Mouse (Mus musculus) liver, embryonic 15.5 days (tissue): ENCODE measurements at regions not wholly inside any gene's neighbourhood (a gene's known extent, or its start where the extent isn't known, plus 50 kb on each side); places are given as distances from the start of the nearest gene placed in this dataset.

Experiments used
- ATAC-seq: fragments of 200-750 bp; cut with Nextera tagmentation; 2 replicates; pipeline ENCODE4 v1.8.0; 2017; ENCODE audit warnings: moderate number of reproducible peaks, mild to moderate bottlenecking, moderate library complexity; ENCODE audit not compliant: insufficient read depth
- H3K27ac ChIP-seq: fragments of 300-500 bp; sonication (generic); replicated peaks from 2 replicates; pipeline ENCODE4 v1.5.1; 2015; ENCODE audit warnings: mild to moderate bottlenecking, inconsistent platforms
- H3K27me3 ChIP-seq: fragments of 300-500 bp; sonication (generic); 2 replicates; pipeline ENCODE4 v1.6.1; 2015; ENCODE audit warnings: mild to moderate bottlenecking, inconsistent platforms
- H3K36me3 ChIP-seq: fragments of 300-500 bp; sonication (generic); replicated peaks from 2 replicates; pipeline ENCODE4 v1.6.1; 2015; ENCODE audit warnings: moderate library complexity, mild to moderate bottlenecking, inconsistent platforms
- H3K4me1 ChIP-seq: fragments of 300-500 bp; sonication (generic); replicated peaks from 2 replicates; pipeline ENCODE4 v1.6.1; 2015; ENCODE audit warnings: inconsistent platforms
- H3K4me2 ChIP-seq: fragments of 300-500 bp; sonication (generic); 2 replicates; pipeline ENCODE4 v1.6.1; 2015; ENCODE audit warnings: moderate library complexity, mild to moderate bottlenecking, inconsistent platforms
- H3K4me3 ChIP-seq: fragments of 300-500 bp; sonication (generic); replicated peaks from 2 replicates; pipeline ENCODE4 v1.5.1; 2015; ENCODE audit warnings: mild to moderate bottlenecking, inconsistent platforms
- H3K9ac ChIP-seq: fragments of 300-500 bp; sonication (generic); 2 replicates; pipeline ENCODE4 v1.6.1; 2015; ENCODE audit warnings: moderate library complexity, mild to moderate bottlenecking, inconsistent platforms
- H3K9me3 ChIP-seq: fragments of 300-500 bp; sonication (generic); replicated peaks from 2 replicates; pipeline ENCODE4 v1.6.1; 2016; ENCODE audit warnings: inconsistent platforms
- WGBS: fragments of 180-500 bp; shearing (Covaris S2); methylation state at CpG from one replicate; pipeline ENCODE4 v1.1.7; 2015; ENCODE audit warnings: mixed read lengths; ENCODE audit not compliant: insufficient replicate concordance; 5-methylcytosine and 5-hydroxymethylcytosine counted together

GRCm38 (mm10) chr11:114387091-114387490, 281.2 kb upstream of the Rpl38 start:
- no peaks in the 10 kb centered on the region for H3K9me3 ChIP-seq
- no peak for ATAC-seq
- WGBS, result 26% methylated on average over 2 of the region's 2 CpGs
- H3K4me2 ChIP-seq, result no peak overlapping the region
- no peak overlapping the region for H3K4me3 ChIP-seq
- H3K4me1 ChIP-seq, result no peaks in the 10 kb centered on the region
- H3K27me3 ChIP-seq, result peaks cover under 1% of the 10 kb centered on the region; the same call in 1 of the 2 replicates
- H3K27ac ChIP-seq, result no peak overlapping the region
- no peak overlapping the region for H3K9ac ChIP-seq
- H3K36me3 ChIP-seq, result no peaks in the 10 kb centered on the region

GRCm38 (mm10) chr11:114379411-114379824, 288.9 kb upstream of the Rpl38 start:
- no peak overlapping the region for H3K9ac ChIP-seq
- H3K36me3 ChIP-seq, result no peaks in the 10 kb centered on the region
- H3K4me3 ChIP-seq, result no peak overlapping the region
- H3K27ac ChIP-seq, result no peak overlapping the region
- ATAC-seq, result no peak
- H3K27me3 ChIP-seq, result no peaks in the 10 kb centered on the region
- WGBS, result 59% methylated on average over 8 of the region's 8 CpGs
- no peak overlapping the region for H3K4me2 ChIP-seq
- no peaks in the 10 kb centered on the region for H3K9me3 ChIP-seq
- no peaks in the 10 kb centered on the region for H3K4me1 ChIP-seq

DNA sequence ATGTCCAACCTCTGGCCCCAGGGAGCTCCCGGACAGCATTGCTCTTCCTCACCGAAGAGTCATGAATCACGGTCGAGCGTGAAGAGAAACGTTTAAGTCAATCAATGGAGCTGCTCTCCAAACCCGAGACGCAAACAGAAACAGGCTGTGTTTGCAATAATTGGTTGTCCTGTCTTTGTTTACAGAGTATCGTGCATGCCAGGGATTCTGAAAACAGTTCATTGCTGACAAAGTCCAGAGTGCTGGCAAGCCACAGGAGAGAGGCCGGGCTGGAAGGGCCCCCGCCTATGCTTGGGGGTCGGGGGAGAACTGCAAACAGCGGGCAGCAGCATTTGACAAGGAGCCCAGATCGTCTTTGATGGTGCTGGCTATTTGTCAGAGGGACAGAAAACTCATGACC, 292.4 kb upstream of the Rpl38 start:
- no peaks in the 10 kb centered on the region for H3K27me3 ChIP-seq
- no peak overlapping the region for H3K27ac ChIP-seq
- no peak overlapping the region for H3K4me2 ChIP-seq
- no peak overlapping the region for H3K9ac ChIP-seq
- WGBS, result 55% methylated on average over 14 of the region's 14 CpGs
- H3K4me3 ChIP-seq, result no peak overlapping the region
- no peaks in the 10 kb centered on the region for H3K4me1 ChIP-seq
- no peak for ATAC-seq
- no peaks in the 10 kb centered on the region for H3K9me3 ChIP-seq
- H3K36me3 ChIP-seq, result no peaks in the 10 kb centered on the region

DNA sequence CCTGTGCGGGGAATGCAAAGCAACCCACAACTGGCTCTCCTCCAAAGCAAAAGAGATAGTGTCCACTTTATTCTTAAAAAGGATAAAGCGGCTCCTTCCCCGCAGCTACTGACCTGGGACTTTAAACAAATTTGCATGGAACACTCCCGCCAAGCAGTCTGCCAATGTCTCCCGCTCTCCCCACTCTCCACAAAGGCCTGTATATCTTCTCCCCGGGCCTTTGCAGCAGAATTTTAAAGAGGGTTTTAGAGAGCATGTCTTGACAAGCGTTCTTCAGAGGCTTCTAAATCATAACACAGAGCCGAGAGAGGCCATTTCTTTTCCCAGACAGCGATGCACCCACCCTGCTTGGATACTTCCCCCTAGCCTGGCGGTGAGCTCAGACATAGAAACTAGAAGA, 297.6 kb upstream of the Rpl38 start:
- Histone ChIP-seq H3K27me3 (no peaks in the 10 kb centered on the region; the same call in 1 of the 2 replicates), H3K36me3 (no peaks in the 10 kb centered on the region), H3K9ac (no peak overlapping the region), H3K4me1 (no peaks in the 10 kb centered on the region), H3K9me3 (no peaks in the 10 kb centered on the region), H3K27ac (no peak overlapping the region), H3K4me3 (no peak overlapping the region), H3K4me2 (no peak overlapping the region)
- ATAC-seq, result no peak
- 34% methylated on average over 10 of the region's 10 CpGs for WGBS

- Histone ChIP-seq H3K9me3 (no peaks in the 10 kb centered on the region), H3K27ac (no peak overlapping the region), H3K4me2 (no peak overlapping the region), H3K4me3 (no peak overlapping the region), H3K9ac (no peak overlapping the region), H3K36me3 (no peaks in the 10 kb centered on the region), H3K27me3 (no peaks in the 10 kb centered on the region; the same call in 1 of the 2 replicates), H3K4me1 (no peaks in the 10 kb centered on the region)
- no peak for ATAC-seq
- 51% methylated on average over 8 of the region's 8 CpGs for WGBS
Observed at GRCm38 (mm10) chr11:114367779-114368178, 300.5 kb upstream of the Rpl38 start.

DNA sequence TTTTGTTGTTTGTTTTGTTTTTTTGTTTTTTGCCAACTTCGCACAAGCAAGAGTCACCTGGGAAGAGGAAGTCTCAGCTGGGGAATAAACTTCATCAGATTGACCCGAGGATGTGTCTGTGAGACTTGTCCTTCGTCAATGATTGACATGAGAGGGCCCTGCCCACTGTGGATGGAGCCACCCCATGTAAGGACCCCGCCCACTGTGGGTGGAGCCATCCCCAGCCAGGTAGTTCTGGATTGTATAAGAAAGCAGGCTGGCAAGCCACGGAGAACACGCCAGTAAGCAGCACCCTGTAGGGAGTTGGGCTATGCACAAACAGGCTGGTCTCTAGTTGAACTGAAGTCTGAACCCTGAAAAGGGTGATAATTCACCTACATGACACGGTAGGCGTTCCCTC, 294.1 kb upstream of the Sdk2 start:
- Histone ChIP-seq H3K4me3 (no peak overlapping the region), H3K9me3 (no peaks in the 10 kb centered on the region), H3K27me3 (no peaks in the 10 kb centered on the region), H3K4me1 (no peaks in the 10 kb centered on the region), H3K36me3 (no peaks in the 10 kb centered on the region), H3K27ac (no peak overlapping the region), H3K4me2 (no peak overlapping the region), H3K9ac (no peak overlapping the region)
- ATAC-seq, result no peak
- WGBS, result 67% methylated on average over 8 of the region's 8 CpGs

DNA sequence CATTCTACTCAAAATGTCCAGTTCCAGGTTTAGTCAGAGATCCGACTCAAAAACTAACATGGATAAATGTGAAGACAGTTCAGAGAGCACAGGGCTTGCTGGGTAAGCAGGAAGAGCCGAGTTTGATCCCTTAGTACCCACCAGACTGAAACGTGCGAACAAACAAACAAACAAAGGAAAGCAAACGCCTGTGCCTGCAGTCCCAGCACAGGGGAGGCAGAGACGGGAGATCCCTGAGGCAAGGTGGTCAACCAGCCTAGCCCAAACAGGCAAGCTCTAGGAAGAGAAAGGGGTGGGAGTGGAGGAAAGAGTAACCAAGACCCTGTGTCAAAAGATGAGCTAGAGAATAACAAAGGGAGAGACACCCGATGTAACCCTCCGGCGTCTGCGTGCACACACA, 293.5 kb upstream of the Sdk2 start:
- no peak for ATAC-seq
- no peaks in the 10 kb centered on the region for H3K4me1 ChIP-seq
- no peak overlapping the region for H3K27ac ChIP-seq
- WGBS, result 70% methylated on average over 10 of the region's 10 CpGs
- no peaks in the 10 kb centered on the region for H3K36me3 ChIP-seq
- H3K4me3 ChIP-seq, result no peak overlapping the region
- no peaks in the 10 kb centered on the region for H3K27me3 ChIP-seq
- no peak overlapping the region for H3K4me2 ChIP-seq
- H3K9me3 ChIP-seq, result no peaks in the 10 kb centered on the region
- H3K9ac ChIP-seq, result no peak overlapping the region

DNA sequence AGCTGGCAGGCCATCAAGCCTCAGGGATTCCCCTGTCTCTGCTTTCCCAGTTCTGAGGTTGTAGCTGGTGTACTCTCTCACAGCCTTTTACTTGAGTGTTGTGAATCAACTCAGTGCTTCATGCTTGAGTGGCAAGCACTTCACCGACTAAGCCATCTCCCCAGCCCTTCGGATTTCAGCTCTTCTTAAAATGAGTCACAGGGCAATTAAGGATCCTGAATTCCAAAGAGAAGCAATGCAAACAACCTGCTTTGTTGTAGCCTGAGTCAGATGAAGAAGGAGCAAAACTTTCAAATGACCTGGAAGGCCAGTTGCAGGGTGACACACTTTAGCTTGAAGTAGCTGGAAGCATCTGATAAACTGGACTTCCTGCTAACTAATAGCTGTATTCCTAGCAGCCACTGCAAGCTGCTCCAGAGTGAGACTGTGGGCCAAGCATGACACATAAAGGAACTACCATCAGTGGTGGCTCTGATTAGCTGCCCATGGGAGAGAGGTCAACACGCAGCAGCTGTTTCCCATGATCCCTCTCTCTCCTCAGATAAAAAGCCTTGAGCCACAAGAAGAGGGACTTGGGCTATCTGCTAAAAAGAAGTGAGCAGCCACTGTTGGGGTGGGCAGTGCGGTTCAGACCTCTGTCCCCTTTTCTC, 285.4 kb upstream of the Sdk2 start:
- WGBS, result 32% methylated on average over 4 of the region's 4 CpGs
- ATAC-seq, result no peak
- Histone ChIP-seq H3K9ac (no peak overlapping the region), H3K4me2 (no peak overlapping the region), H3K27ac (no peak overlapping the region), H3K4me3 (no peak overlapping the region), H3K9me3 (no peaks in the 10 kb centered on the region), H3K36me3 (no peaks in the 10 kb centered on the region), H3K4me1 (no peaks in the 10 kb centered on the region), H3K27me3 (no peaks in the 10 kb centered on the region)

- H3K4me2 ChIP-seq, result no peak overlapping the region
- no peaks in the 10 kb centered on the region for H3K9me3 ChIP-seq
- no peaks in the 10 kb centered on the region for H3K27me3 ChIP-seq
- WGBS, result 67% methylated on average over 12 of the region's 12 CpGs
- H3K9ac ChIP-seq, result no peak overlapping the region
- H3K4me3 ChIP-seq, result no peak overlapping the region
- H3K27ac ChIP-seq, result no peak overlapping the region
- H3K4me1 ChIP-seq, result no peaks in the 10 kb centered on the region
- ATAC-seq, result no peak
- H3K36me3 ChIP-seq, result no peaks in the 10 kb centered on the region
Observed at GRCm38 (mm10) chr11:114336839-114337484, 270.1 kb upstream of the Sdk2 start.

DNA sequence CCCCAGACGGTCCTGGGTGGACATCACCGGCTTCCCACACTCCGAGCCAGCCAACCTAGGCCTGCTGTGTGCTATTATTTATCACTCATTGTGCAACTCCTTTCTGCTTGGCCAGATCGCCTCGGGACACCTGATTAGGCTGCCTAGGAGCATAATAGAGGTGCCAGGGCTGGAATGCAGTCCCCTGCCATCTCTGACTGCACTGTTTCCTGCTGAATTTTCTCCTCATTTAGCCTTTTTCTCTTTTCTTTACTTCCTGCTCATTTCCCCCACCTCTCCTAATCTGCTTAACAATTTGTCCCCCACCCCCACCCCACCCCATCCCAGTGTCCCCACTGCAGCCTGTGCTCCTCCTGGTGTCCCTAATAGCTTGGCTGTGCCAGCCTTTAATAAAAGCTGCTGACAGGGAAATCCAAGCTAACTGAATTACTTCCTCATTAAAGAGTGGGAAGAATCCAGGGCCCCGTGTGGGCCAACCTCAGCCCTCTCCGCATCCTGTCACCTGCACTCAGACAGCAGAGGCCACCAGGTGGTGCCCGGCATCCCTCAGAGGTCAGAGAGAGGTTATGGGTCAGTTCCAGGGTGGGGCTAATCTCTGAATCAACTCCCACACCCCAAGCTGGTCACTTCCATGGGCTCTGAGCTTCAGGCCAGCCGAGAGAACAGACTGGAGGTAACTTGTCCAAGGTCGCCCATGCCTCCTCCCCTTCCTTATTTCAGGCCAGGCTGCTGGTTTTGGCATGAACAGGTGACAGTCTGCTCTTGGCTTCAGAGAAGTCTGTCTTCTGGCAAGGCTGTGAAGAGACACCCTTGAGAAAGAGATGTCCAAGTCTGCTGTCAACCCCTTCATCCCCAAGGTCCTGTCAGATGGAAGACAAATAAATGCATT, 269.3 kb upstream of the Sdk2 start:
- H3K27ac ChIP-seq, result no peak overlapping the region
- no peak overlapping the region for H3K9ac ChIP-seq
- no peaks in the 10 kb centered on the region for H3K4me1 ChIP-seq
- no peaks in the 10 kb centered on the region for H3K9me3 ChIP-seq
- no peak overlapping the region for H3K4me2 ChIP-seq
- no peak overlapping the region for H3K4me3 ChIP-seq
- no peaks in the 10 kb centered on the region for H3K27me3 ChIP-seq
- ATAC-seq, result no peak
- 42% methylated on average over 10 of the region's 10 CpGs for WGBS
- no peaks in the 10 kb centered on the region for H3K36me3 ChIP-seq

GRCm38 (mm10) chr11:114331579-114332150, 264.8 kb upstream of the Sdk2 start:
- H3K4me3 ChIP-seq, result no peak overlapping the region
- ATAC-seq, result no peak

More at GRCm38 (mm10) chr11:114331579-114332150, 264.8 kb upstream of the Sdk2 start:
- H3K4me1 ChIP-seq, result no peaks in the 10 kb centered on the region
- H3K27me3 ChIP-seq, result no peaks in the 10 kb centered on the region
- H3K9ac ChIP-seq, result no peak overlapping the region
- no peak overlapping the region for H3K27ac ChIP-seq
- 44% methylated on average over 5 of the region's 5 CpGs for WGBS
- no peak overlapping the region for H3K4me2 ChIP-seq
- no peaks in the 10 kb centered on the region for H3K36me3 ChIP-seq
- H3K9me3 ChIP-seq, result no peaks in the 10 kb centered on the region
